Mouse (Mus musculus): ENCODE results near the gene Slc25a16. TPM values are rescaled to one million over a fixed set of nuclear protein-coding genes. Genes with fewer than 3 reads are reported as not detected.

Slc25a16 gene
- total and polyA plus RNA-seq, 3 experiments: 8.3 to 12.1 TPM; not detected in 1

DNA sequence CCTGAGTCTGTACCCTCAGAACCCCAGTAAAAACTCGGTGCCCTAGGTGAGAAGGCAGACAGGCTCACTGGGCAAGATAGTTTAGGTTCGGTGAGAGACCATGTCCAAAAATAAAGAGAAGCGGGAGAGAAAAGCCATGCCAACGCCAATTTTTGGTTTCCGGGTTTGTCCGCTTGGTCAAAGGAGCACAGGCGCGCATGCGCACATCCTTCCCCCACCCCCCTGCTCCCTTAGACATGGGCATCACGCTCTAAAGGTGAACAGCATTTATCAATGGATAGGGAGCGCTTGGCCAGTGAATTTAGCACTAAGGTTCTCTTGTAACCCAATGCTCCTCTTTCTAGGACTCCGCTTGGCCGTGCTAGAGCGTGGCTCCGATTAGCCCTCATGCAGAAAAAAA, 70.2 kb downstream of the Slc25a16 start:
- no peak overlapping the region for H3K9ac ChIP-seq (ENCODE audit: control insufficient read depth, low read depth, low read length, poor library complexity, severe bottlenecking)
- no peaks in the 10 kb centered on the region for H3K27me3 ChIP-seq (ENCODE audit: control insufficient read depth in 1 of 2, insufficient read depth in 2 of 2, low read length in 2 of 2)
- no peak for DNase-seq (ENCODE audit: low read depth, low spot score)
- H3K9me3 ChIP-seq (replicated peaks; ENCODE audit: insufficient read depth, low read length): no peaks in the 10 kb centered on the region
- no peak overlapping the region for H3K27ac ChIP-seq (ENCODE audit: control insufficient read depth, low read depth, low read length)
- H3K36me3 ChIP-seq (ENCODE audit: control insufficient read depth in 1 of 2, insufficient read depth in 2 of 2, low read length in 2 of 2): no peaks in the 10 kb centered on the region
- H3K4me1 ChIP-seq (ENCODE audit: control insufficient read depth in 1 of 2, insufficient read depth in 2 of 2, low read length in 2 of 2): no peaks in the 10 kb centered on the region
- TF ChIP-seq ETS1 (IDR thresholded peaks at IDR 0.05; ENCODE audit: low read depth, low read length) (no peak), BHLHE40 (IDR thresholded peaks at IDR 0.05; ENCODE audit: borderline replicate concordance, low read depth, low read length) (no peak), ZMIZ1 (IDR thresholded peaks at IDR 0.05; ENCODE audit: low read depth, low read length) (no peak), E2F4 (IDR thresholded peaks at IDR 0.05; ENCODE audit: borderline replicate concordance, low read depth, low read length) (no peak), ZKSCAN1 (IDR thresholded peaks at IDR 0.05; ENCODE audit: low read depth, low read length) (no peak), ZNF384 (IDR thresholded peaks at IDR 0.05; ENCODE audit: low read depth, low read length) (no peak), TCF12 (IDR thresholded peaks at IDR 0.05; ENCODE audit: low read depth, low read length) (no peak), ELF1 (IDR thresholded peaks at IDR 0.05; ENCODE audit: low read depth, low read length) (no peak), MAFK (IDR thresholded peaks at IDR 0.05; ENCODE audit: borderline replicate concordance, low read depth, low read length) (no peak), MAZ (IDR thresholded peaks at IDR 0.05; ENCODE audit: low read depth, low read length) (no peak), EP300 (IDR thresholded peaks at IDR 0.05; ENCODE audit: low read depth in 1 of 2, low read length in 2 of 2) (no peak), NRF1 (IDR thresholded peaks at IDR 0.05; ENCODE audit: insufficient read depth, low read depth, low read length, poor library complexity, severe bottlenecking) (no peak), RAD21 (IDR thresholded peaks at IDR 0.05; ENCODE audit: low read depth, low read length) (no peak), JUND (IDR thresholded peaks at IDR 0.05; ENCODE audit: low read depth, low read length) (no peak), ZC3H11A (IDR thresholded peaks at IDR 0.05; ENCODE audit: low read depth, low read length) (no peak), CHD1 (IDR thresholded peaks at IDR 0.05; ENCODE audit: low read depth, low read length) (no peak), POLR2AphosphoS2 (IDR thresholded peaks at IDR 0.05; ENCODE audit: low read length) (no peak)
- no peaks in the 10 kb centered on the region for H3K79me2 ChIP-seq (ENCODE audit: control insufficient read depth, insufficient read depth, low read length, poor library complexity)
- no peak overlapping the region for H3K4me3 ChIP-seq (ENCODE audit: control insufficient read depth in 1 of 2, insufficient read depth in 1 of 2, low read depth in 2 of 2, low read length in 2 of 2)

DNA sequence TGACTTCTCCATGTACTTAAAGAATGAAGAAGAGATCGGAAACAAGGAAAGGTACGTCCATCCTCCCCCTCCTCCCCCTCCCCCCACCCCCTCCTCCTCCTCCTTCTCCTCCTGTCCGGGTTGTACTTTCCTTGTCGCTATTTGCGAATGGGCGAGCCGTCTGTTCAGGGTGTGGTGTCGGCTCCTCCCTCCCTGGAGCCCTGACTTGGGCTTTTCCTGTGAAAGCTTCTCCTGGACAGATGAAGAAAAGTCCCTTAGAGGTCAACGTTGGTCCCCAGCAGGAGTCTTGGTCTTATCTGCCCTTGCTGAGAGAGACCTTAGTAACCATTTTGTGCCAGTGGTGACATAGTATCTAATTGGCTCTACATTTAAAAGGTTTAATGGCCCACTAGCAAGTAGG, 73.6 kb downstream of the Slc25a16 start:
- no peaks in the 10 kb centered on the region for H3K27me3 ChIP-seq (ENCODE audit: control insufficient read depth in 1 of 2, insufficient read depth in 2 of 2, low read length in 2 of 2)
- no peak overlapping the region for H3K27ac ChIP-seq (ENCODE audit: control insufficient read depth, low read depth, low read length)
- H3K9me3 ChIP-seq (replicated peaks; ENCODE audit: insufficient read depth, low read length): no peaks in the 10 kb centered on the region
- H3K79me2 ChIP-seq (ENCODE audit: control insufficient read depth, insufficient read depth, low read length, poor library complexity): no peaks in the 10 kb centered on the region
- no peak overlapping the region for H3K4me3 ChIP-seq (ENCODE audit: control insufficient read depth in 1 of 2, insufficient read depth in 1 of 2, low read depth in 2 of 2, low read length in 2 of 2)
- no peaks in the 10 kb centered on the region for H3K4me1 ChIP-seq (ENCODE audit: control insufficient read depth in 1 of 2, insufficient read depth in 2 of 2, low read length in 2 of 2)
- TF ChIP-seq RAD21 (IDR thresholded peaks at IDR 0.05; ENCODE audit: low read depth, low read length): no peak
- no peak for TF ChIP-seq MAFK (IDR thresholded peaks at IDR 0.05; ENCODE audit: borderline replicate concordance, low read depth, low read length)
- no peak for TF ChIP-seq KAT2A (conservative IDR thresholded peaks at IDR 0.05; ENCODE audit: low read depth, low read length)
- no peak for TF ChIP-seq E2F4 (IDR thresholded peaks at IDR 0.05; ENCODE audit: borderline replicate concordance, low read depth, low read length)
- no peak for TF ChIP-seq ZKSCAN1 (IDR thresholded peaks at IDR 0.05; ENCODE audit: low read depth, low read length)
- no peak for TF ChIP-seq ELF1 (IDR thresholded peaks at IDR 0.05; ENCODE audit: low read depth, low read length)
- TF ChIP-seq BHLHE40 (IDR thresholded peaks at IDR 0.05; ENCODE audit: borderline replicate concordance, low read depth, low read length): no peak
- no peak for TF ChIP-seq POLR2AphosphoS2 (IDR thresholded peaks at IDR 0.05; ENCODE audit: low read length)
- TF ChIP-seq HCFC1 (IDR thresholded peaks at IDR 0.05; ENCODE audit: low read depth, low read length): no peak
- no peak for DNase-seq (ENCODE audit: low read depth, low spot score)
- no peaks in the 10 kb centered on the region for H3K36me3 ChIP-seq (ENCODE audit: control insufficient read depth in 1 of 2, insufficient read depth in 2 of 2, low read length in 2 of 2)
- no peak overlapping the region for H3K9ac ChIP-seq (ENCODE audit: control insufficient read depth, low read depth, low read length, poor library complexity, severe bottlenecking)

Other genes starting within 250 kb of the Slc25a16 start
- gene Stox1, start 194.5 kb upstream of the Slc25a16 start, total RNA-seq (2012; rRNA removed): not detected in 2 replicates
- gene Stox1, start 194.5 kb upstream of the Slc25a16 start, polyA plus RNA-seq (2012; ENCODE audit: insufficient read depth in 1 of 2, insufficient read length in 2 of 2, low read depth in 1 of 2, low replicate concordance in 2 of 2, missing spikeins in 1 of 2): not detected
- 41.5 and 46.4 TPM in 2 replicates for gene Ccar1, start 128.3 kb upstream of the Slc25a16 start, total RNA-seq (2012; rRNA removed)
- gene Ccar1, start 128.3 kb upstream of the Slc25a16 start, polyA plus RNA-seq (2012; ENCODE audit: insufficient read depth in 1 of 2, insufficient read length in 2 of 2, low read depth in 1 of 2, low replicate concordance in 2 of 2, missing spikeins in 1 of 2): 10 to 100 TPM; 65.4 to 66.8 TPM
- 0.03 and 0.08 TPM in 2 replicates for gene Tet1, start 11.6 kb upstream of the Slc25a16 start, total RNA-seq (2012; rRNA removed)
- under 1 TPM in 1 of 2 experiments, not detected in 1; 0.08 TPM for gene Tet1, start 11.6 kb upstream of the Slc25a16 start, polyA plus RNA-seq (2012; ENCODE audit: insufficient read depth in 1 of 2, insufficient read length in 2 of 2, low read depth in 1 of 2, low replicate concordance in 2 of 2, missing spikeins in 1 of 2)
- 28.0 and 30.3 TPM in 2 replicates for gene Dna2, start 26.4 kb downstream of the Slc25a16 start, total RNA-seq (2012; rRNA removed)
- gene Dna2, start 26.4 kb downstream of the Slc25a16 start, polyA plus RNA-seq (2012; ENCODE audit: insufficient read depth in 1 of 2, insufficient read length in 2 of 2, low read depth in 1 of 2, low replicate concordance in 2 of 2, missing spikeins in 1 of 2): 10 to 100 TPM in 1 of 2 experiments, not detected in 1; 40.9 TPM
- 1.2 and 1.8 TPM in 2 replicates for gene Rufy2, start 59.6 kb downstream of the Slc25a16 start, total RNA-seq (2012; rRNA removed)
- 1 to 10 TPM in 1 of 2 experiments, not detected in 1; 2.6 TPM for gene Rufy2, start 59.6 kb downstream of the Slc25a16 start, polyA plus RNA-seq (2012; ENCODE audit: insufficient read depth in 1 of 2, insufficient read length in 2 of 2, low read depth in 1 of 2, low replicate concordance in 2 of 2, missing spikeins in 1 of 2)
- 11.5 and 16.0 TPM in 2 replicates for gene Hnrnph3, start 103.6 kb downstream of the Slc25a16 start, total RNA-seq (2012; rRNA removed)
- gene Hnrnph3, start 103.6 kb downstream of the Slc25a16 start, polyA plus RNA-seq (2012; ENCODE audit: insufficient read depth in 1 of 2, insufficient read length in 2 of 2, low read depth in 1 of 2, low replicate concordance in 2 of 2, missing spikeins in 1 of 2): 10 to 100 TPM in 1 of 2 experiments, not detected in 1; 62.4 TPM
- 0.13 and 0.15 TPM in 2 replicates for gene Pbld2, start 103.7 kb downstream of the Slc25a16 start, total RNA-seq (2012; rRNA removed)
- gene Pbld2, start 103.7 kb downstream of the Slc25a16 start, polyA plus RNA-seq (2012; ENCODE audit: insufficient read depth in 1 of 2, insufficient read length in 2 of 2, low read depth in 1 of 2, low replicate concordance in 2 of 2, missing spikeins in 1 of 2): under 1 TPM in 1 of 2 experiments, not detected in 1; 0.15 TPM
- 0.50 and 0.95 TPM in 2 replicates for gene Pbld1, start 139.5 kb downstream of the Slc25a16 start, total RNA-seq (2012; rRNA removed)
- under 1 TPM in 1 of 2 experiments, not detected in 1; 0.47 TPM for gene Pbld1, start 139.5 kb downstream of the Slc25a16 start, polyA plus RNA-seq (2012; ENCODE audit: insufficient read depth in 1 of 2, insufficient read length in 2 of 2, low read depth in 1 of 2, low replicate concordance in 2 of 2, missing spikeins in 1 of 2)
- gene Atoh7, start 179.0 kb downstream of the Slc25a16 start, total RNA-seq (2012; rRNA removed): not detected in 2 replicates
- not detected for gene Atoh7, start 179.0 kb downstream of the Slc25a16 start, polyA plus RNA-seq (2012; ENCODE audit: insufficient read depth in 1 of 2, insufficient read length in 2 of 2, low read depth in 1 of 2, low replicate concordance in 2 of 2, missing spikeins in 1 of 2)